Mouse (Mus musculus): ENCODE results near the gene Cox15.

GRCm38 (mm10) chr19:43692815-43693214 is 60.0 kb downstream of the Cox15 start:
- TF ChIP-seq MAFK (IDR thresholded peaks at IDR 0.05; ENCODE audit: insufficient read depth, low read depth, low read length) (no peak), ZNF384 (IDR thresholded peaks at IDR 0.05; ENCODE audit: low read depth, low read length) (no peak), CHD2 (IDR thresholded peaks at IDR 0.05; ENCODE audit: low read depth, low read length) (no peak), ZC3H11A (IDR thresholded peaks at IDR 0.05; ENCODE audit: borderline replicate concordance, low read depth, low read length) (no peak)
